Mouse (Mus musculus) lung, embryonic 15.5 days (tissue): ENCODE data around the gene Klf13. TPM values are rescaled to one million over a fixed set of nuclear protein-coding genes. Genes with fewer than 3 reads are reported as not detected.

Experiments
- ATAC-seq: fragments of 200-750 bp; cut with Nextera tagmentation; 2 replicates; pipeline ENCODE4 v1.8.0; 2017; ENCODE audit warnings: moderate number of reproducible peaks, borderline replicate concordance; ENCODE audit not compliant: low FRiP score, low TSS enrichment; ENCODE audit errors: extremely low read depth
- H3K27ac ChIP-seq: fragments of 300-500 bp; sonication (generic); 2 replicates; pipeline ENCODE4 v1.5.1; 2015; ENCODE audit warnings: moderate library complexity, mild to moderate bottlenecking, inconsistent platforms
- H3K27me3 ChIP-seq: fragments of 300-500 bp; sonication (generic); 2 replicates; pipeline ENCODE4 v1.6.1; 2015; ENCODE audit warnings: inconsistent platforms
- H3K36me3 ChIP-seq: fragments of 300-500 bp; sonication (generic); 2 replicates; pipeline ENCODE4 v1.6.1; 2015; ENCODE audit warnings: inconsistent platforms
- H3K4me1 ChIP-seq: fragments of 300-500 bp; sonication (generic); 2 replicates; pipeline ENCODE4 v1.6.1; 2015; ENCODE audit warnings: inconsistent platforms
- H3K4me2 ChIP-seq: fragments of 300-500 bp; sonication (generic); 2 replicates; pipeline ENCODE4 v1.6.1; 2015; ENCODE audit warnings: inconsistent platforms, mild to moderate bottlenecking, moderate library complexity
- H3K4me3 ChIP-seq: fragments of 300-500 bp; sonication (generic); 2 replicates; pipeline ENCODE4 v1.5.1; 2015; ENCODE audit warnings: mild to moderate bottlenecking, inconsistent platforms
- H3K9ac ChIP-seq: fragments of 300-500 bp; sonication (generic); 2 replicates; pipeline ENCODE4 v1.6.1; 2015; ENCODE audit warnings: inconsistent platforms
- H3K9me3 ChIP-seq: fragments of 300-500 bp; sonication (generic); 2 replicates; pipeline ENCODE4 v1.6.1; 2016; ENCODE audit warnings: inconsistent platforms
- WGBS: fragments of 180-500 bp; shearing (Covaris S2); methylation state at CpG from one replicate; pipeline ENCODE4 v1.1.7; 2015; 5-methylcytosine and 5-hydroxymethylcytosine counted together
- polyA plus RNA-seq: library from polyadenylated mRNA; unstranded; fragments of >200 nt; fragmentation: Nextera tagmentation; extraction: Ambion mirVana; gene quantifications from 2 replicates; pipeline ENCODE4 v1.2.1, GENCODE M21; 2015

The Klf13 gene
- polyA plus RNA-seq, 1 experiment from 2014 or later, result 35.1 TPM

- WGBS, result 83% methylated on average over 6 of the region's 6 CpGs
- Histone ChIP-seq H3K9ac (no peak overlapping the region), H3K27ac (no peak overlapping the region)
Observed at GRCm38 (mm10) chr7:63933905-63934304, 4.8 kb downstream of the Klf13 start.

GRCm38 (mm10) chr7:63932461-63932860, 6.3 kb downstream of the Klf13 start:
- 89% methylated on average over 3 of the region's 3 CpGs for WGBS
- no peak overlapping the region for H3K4me2 ChIP-seq
- no peaks in the 10 kb centered on the region for H3K27me3 ChIP-seq
- H3K27ac ChIP-seq, result no peak overlapping the region
- no peaks in the 10 kb centered on the region for H3K36me3 ChIP-seq
- ATAC-seq, result no peak
- no peak overlapping the region for H3K4me3 ChIP-seq
- no peak overlapping the region for H3K9ac ChIP-seq
- H3K4me1 ChIP-seq, result peaks cover 20% of the 10 kb centered on the region
- H3K9me3 ChIP-seq, result no peaks in the 10 kb centered on the region

More at GRCm38 (mm10) chr7:63933905-63934304, 4.8 kb downstream of the Klf13 start:
- Histone ChIP-seq H3K27me3 (no peaks in the 10 kb centered on the region), H3K36me3 (no peaks in the 10 kb centered on the region), H3K9me3 (no peaks in the 10 kb centered on the region), H3K4me2 (no peak overlapping the region), H3K4me3 (no peak overlapping the region), H3K4me1 (peaks cover 20% of the 10 kb centered on the region)
- ATAC-seq, result no peak

- Histone ChIP-seq H3K27ac (no peak overlapping the region), H3K36me3 (no peaks in the 10 kb centered on the region), H3K4me1 (peaks cover 26% of the 10 kb centered on the region), H3K4me2 (no peak overlapping the region), H3K9ac (no peak overlapping the region), H3K27me3 (no peaks in the 10 kb centered on the region), H3K4me3 (no peak overlapping the region), H3K9me3 (no peaks in the 10 kb centered on the region)
- WGBS, result 81% methylated on average over 5 of the region's 5 CpGs
- no peak for ATAC-seq
Observed at GRCm38 (mm10) chr7:63930766-63931165, 7.9 kb downstream of the Klf13 start.

GRCm38 (mm10) chr7:63930132-63930531, 8.6 kb downstream of the Klf13 start:
- Histone ChIP-seq H3K4me1 (peaks cover 26% of the 10 kb centered on the region), H3K9ac (no peak overlapping the region), H3K4me3 (no peak overlapping the region), H3K27me3 (no peaks in the 10 kb centered on the region), H3K4me2 (no peak overlapping the region), H3K27ac (no peak overlapping the region), H3K9me3 (no peaks in the 10 kb centered on the region), H3K36me3 (no peaks in the 10 kb centered on the region)
- ATAC-seq, result no peak
- 84% methylated on average over 3 of the region's 3 CpGs for WGBS

GRCm38 (mm10) chr7:63929080-63929479, 9.6 kb downstream of the Klf13 start:
- Histone ChIP-seq H3K4me3 (no peak overlapping the region), H3K9me3 (no peaks in the 10 kb centered on the region), H3K27me3 (no peaks in the 10 kb centered on the region), H3K36me3 (no peaks in the 10 kb centered on the region), H3K27ac (no peak overlapping the region), H3K4me1 (peaks cover 27% of the 10 kb centered on the region), H3K9ac (no peak overlapping the region), H3K4me2 (no peak overlapping the region)
- 83% methylated on average over 4 of the region's 4 CpGs for WGBS
- ATAC-seq, result no peak

- Histone ChIP-seq H3K27me3 (no peaks in the 10 kb centered on the region), H3K4me1 (peaks cover 42% of the 10 kb centered on the region), H3K27ac (no peak overlapping the region), H3K9ac (no peak overlapping the region), H3K4me2 (no peak overlapping the region), H3K4me3 (no peak overlapping the region), H3K9me3 (no peaks in the 10 kb centered on the region), H3K36me3 (no peaks in the 10 kb centered on the region)
- ATAC-seq, result no peak
- 87% methylated on average over 6 of the region's 6 CpGs for WGBS
Observed at GRCm38 (mm10) chr7:63927121-63927520, 11.6 kb downstream of the Klf13 start.

GRCm38 (mm10) chr7:63926492-63926891, 12.2 kb downstream of the Klf13 start:
- no peak for ATAC-seq
- no peak overlapping the region; the same call in 1 of the 2 replicates for H3K27ac ChIP-seq
- H3K36me3 ChIP-seq, result no peaks in the 10 kb centered on the region
- 66% methylated on average over 3 of the region's 3 CpGs for WGBS
- H3K9me3 ChIP-seq, result no peaks in the 10 kb centered on the region
- H3K9ac ChIP-seq, result no peak overlapping the region
- no peak overlapping the region for H3K4me3 ChIP-seq
- peaks cover 44% of the 10 kb centered on the region for H3K4me1 ChIP-seq
- no peaks in the 10 kb centered on the region for H3K27me3 ChIP-seq
- no peak overlapping the region for H3K4me2 ChIP-seq

GRCm38 (mm10) chr7:63925413-63926360, 13.0 kb downstream of the Klf13 start:
- H3K27me3 ChIP-seq, result no peaks in the 10 kb centered on the region
- peak overlapping the region; percentile 42 for H3K4me2 ChIP-seq
- H3K36me3 ChIP-seq, result no peaks in the 10 kb centered on the region
- peak overlapping the region; percentile 72 for H3K27ac ChIP-seq
- H3K4me1 ChIP-seq, result peaks cover 44% of the 10 kb centered on the region
- no peak overlapping the region for H3K9ac ChIP-seq
- 57% methylated on average over 14 of the region's 14 CpGs for WGBS
- no peaks in the 10 kb centered on the region for H3K9me3 ChIP-seq
- H3K4me3 ChIP-seq, result no peak overlapping the region
- ATAC-seq, result peak; percentile 66

GRCm38 (mm10) chr7:63924747-63925412, 13.8 kb downstream of the Klf13 start:
- Histone ChIP-seq H3K4me1 (peaks cover 49% of the 10 kb centered on the region), H3K27ac (peak overlapping the region; percentile 72), H3K4me3 (no peak overlapping the region), H3K36me3 (no peaks in the 10 kb centered on the region), H3K27me3 (no peaks in the 10 kb centered on the region), H3K4me2 (peak overlapping the region; percentile 42), H3K9ac (no peak overlapping the region), H3K9me3 (no peaks in the 10 kb centered on the region)
- WGBS, result 10% methylated on average over 6 of the region's 6 CpGs
- ATAC-seq, result peak; percentile 44; the same call in 1 of the 2 replicates

- H3K4me3 ChIP-seq, result no peak overlapping the region
- peak overlapping the region; percentile 72 for H3K27ac ChIP-seq
- no peak overlapping the region for H3K9ac ChIP-seq
- no peaks in the 10 kb centered on the region for H3K9me3 ChIP-seq
- H3K4me1 ChIP-seq, result peaks cover 56% of the 10 kb centered on the region
- no peak for ATAC-seq
- no peak overlapping the region for H3K4me2 ChIP-seq
- no peaks in the 10 kb centered on the region for H3K36me3 ChIP-seq
- WGBS, result 41% methylated on average over 1 of the region's 1 CpGs
- no peaks in the 10 kb centered on the region for H3K27me3 ChIP-seq
Observed at GRCm38 (mm10) chr7:63924151-63924550, 14.6 kb downstream of the Klf13 start.

- Histone ChIP-seq H3K4me3 (no peak overlapping the region), H3K9me3 (no peaks in the 10 kb centered on the region), H3K4me1 (peaks cover 64% of the 10 kb centered on the region), H3K36me3 (no peaks in the 10 kb centered on the region), H3K27ac (no peak overlapping the region), H3K4me2 (no peak overlapping the region), H3K9ac (no peak overlapping the region), H3K27me3 (no peaks in the 10 kb centered on the region)
- 97% methylated on average over 1 of the region's 1 CpGs for WGBS
- ATAC-seq, result no peak
Observed at GRCm38 (mm10) chr7:63922975-63923374, 15.7 kb downstream of the Klf13 start.

- Histone ChIP-seq H3K4me1 (peaks cover 68% of the 10 kb centered on the region), H3K36me3 (no peaks in the 10 kb centered on the region), H3K9me3 (no peaks in the 10 kb centered on the region), H3K9ac (no peak overlapping the region), H3K4me3 (no peak overlapping the region), H3K4me2 (no peak overlapping the region), H3K27me3 (no peaks in the 10 kb centered on the region), H3K27ac (no peak overlapping the region)
- no peak for ATAC-seq
- 50% methylated on average over 2 of the region's 2 CpGs for WGBS
Observed at GRCm38 (mm10) chr7:63922571-63922970, 16.1 kb downstream of the Klf13 start.
